Mouse (Mus musculus) natural killer cell, adult 2 months (primary cell): ENCODE measurements at regions not wholly inside any gene's neighbourhood (a gene's known extent, or its start where the extent isn't known, plus 50 kb on each side); places are given as distances from the start of the nearest gene placed in this dataset.
A peak's percentile ranks its signal among the peaks of the same experiment; 100 is the strongest.

Experiments used
- DNase-seq, 2 experiments: peaks; one replicate each; pipeline ENCODE4 v3.0.0; 2022; ENCODE audit warnings: low spot score in 2 of 2

DNA sequence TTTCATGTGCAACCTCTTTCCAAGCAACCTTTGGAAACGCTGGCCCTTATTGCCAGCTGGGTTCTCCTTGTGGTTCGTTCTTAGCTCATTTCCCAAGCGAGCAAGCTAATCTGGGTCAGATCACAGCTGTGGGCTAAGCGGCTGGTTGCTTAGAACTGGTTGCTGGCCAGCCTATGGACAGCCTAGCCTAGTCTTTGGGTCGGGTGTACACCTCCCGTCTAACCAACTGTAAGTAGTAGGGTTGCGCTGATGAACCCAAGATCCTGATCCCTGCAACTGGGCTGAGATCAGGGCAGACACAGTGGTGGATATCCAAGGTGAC, 236.5 kb downstream of the Mtx2 start:
- no peak for DNase-seq

DNA sequence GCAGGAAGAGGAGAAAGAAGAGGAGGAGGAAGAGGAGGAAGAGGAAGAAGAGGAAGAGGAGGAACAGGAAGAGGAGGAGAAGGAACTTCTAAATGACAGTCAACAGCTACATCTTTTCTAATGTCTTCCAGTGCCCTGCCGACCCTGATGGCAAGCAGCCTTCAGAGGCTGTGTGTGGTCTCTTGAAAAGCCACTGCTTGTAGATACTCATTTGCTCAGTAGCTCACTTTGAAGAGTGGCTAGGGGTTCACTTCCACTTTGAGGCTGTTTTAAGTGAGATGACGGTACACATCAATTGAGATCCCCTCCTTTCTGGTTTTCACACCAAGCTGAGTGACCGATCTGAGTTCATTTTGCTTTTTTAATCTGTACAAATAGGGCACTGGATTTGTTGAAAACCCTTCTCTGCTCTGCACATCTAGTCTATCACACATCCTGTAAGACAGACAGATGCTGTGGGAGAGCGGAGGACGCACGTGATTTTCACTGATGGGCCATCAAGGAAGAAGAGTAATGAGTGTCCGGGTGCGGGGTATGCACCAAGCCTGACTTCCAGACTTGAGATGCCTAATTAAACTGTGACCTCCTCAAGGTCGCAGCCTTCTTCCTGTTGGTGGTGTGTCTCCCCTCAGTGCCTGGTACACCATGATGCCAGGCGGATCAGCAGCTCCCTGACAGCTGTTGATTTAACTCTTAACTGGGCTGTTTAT, 239.0 kb downstream of the Mtx2 start:
- no peak for DNase-seq

GRCm38 (mm10) chr2:75065304-75065703, 239.7 kb downstream of the Mtx2 start:
- no peak for DNase-seq

DNA sequence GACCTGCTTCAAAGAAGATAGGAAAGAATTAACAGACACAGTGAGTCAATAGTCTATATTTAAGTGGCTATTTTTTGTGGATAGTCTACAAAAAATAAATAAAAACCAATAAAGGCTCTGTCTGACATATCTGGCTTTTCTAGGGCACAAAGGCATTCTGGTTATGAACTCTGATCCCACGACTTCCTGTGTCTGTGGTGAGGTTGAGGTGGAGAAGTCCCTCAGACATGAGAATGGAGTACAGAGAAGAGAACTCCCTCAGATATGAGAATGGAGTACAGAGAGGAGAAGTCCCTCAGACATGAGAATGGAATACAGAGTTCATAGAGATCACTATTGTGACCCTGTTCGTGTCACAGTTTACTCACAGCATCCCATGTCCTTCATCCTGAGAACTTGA, 243.7 kb downstream of the Mtx2 start:
- no peak for DNase-seq

GRCm38 (mm10) chr2:75072021-75072420, 246.4 kb downstream of the Mtx2 start:
- no peak for DNase-seq

GRCm38 (mm10) chr2:75072471-75072870, 246.9 kb downstream of the Mtx2 start:
- no peak for DNase-seq

- DNase-seq, result peak in 1 of 2 experiments; percentile 35
Measured at GRCm38 (mm10) chr2:75073178-75073577, 247.6 kb downstream of the Mtx2 start.

DNA sequence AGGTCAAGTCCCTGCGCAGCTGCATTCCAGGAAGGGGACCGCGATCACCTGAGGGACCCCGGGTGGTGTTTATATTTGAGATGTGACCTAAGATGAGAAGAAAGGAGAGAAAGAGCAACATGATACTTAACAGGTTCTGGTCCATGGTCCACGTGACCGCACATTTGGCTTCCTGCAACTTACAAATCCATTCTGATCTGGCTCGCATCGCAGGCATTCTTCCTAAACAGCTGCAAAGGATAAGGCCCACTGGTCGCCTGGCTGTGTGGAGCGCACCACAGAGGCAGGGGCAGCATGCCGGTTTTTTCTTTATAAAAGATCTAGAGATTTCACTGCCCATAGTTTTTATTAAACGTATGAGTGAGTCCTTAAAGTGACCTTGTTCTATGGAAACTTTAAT, 261.6 kb downstream of the Mtx2 start:
- no peak for DNase-seq

DNA sequence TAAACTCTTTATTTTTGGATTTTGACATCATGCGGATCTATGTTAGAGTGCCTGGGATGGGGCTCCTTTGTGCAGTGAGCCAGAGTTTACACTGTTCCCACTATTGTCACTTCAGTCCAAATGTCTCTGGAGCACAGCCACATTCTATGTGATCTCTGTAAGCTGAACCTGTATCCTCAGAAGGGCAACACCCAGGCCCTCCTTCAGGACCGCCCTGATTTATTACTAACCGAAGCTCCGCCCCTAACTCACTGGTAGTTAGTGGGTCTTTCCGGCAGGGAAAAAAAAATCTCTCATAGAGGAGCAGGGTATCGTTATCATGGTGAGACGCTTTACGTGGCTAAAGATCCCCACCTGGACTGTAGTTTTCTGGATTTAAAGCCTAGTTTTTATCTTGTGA, 263.6 kb downstream of the Mtx2 start:
- DNase-seq, result no peak

GRCm38 (mm10) chr2:75089616-75090015, 264.0 kb downstream of the Mtx2 start:
- no peak for DNase-seq

GRCm38 (mm10) chr2:75090439-75090838, 264.8 kb downstream of the Mtx2 start:
- DNase-seq, result no peak

- DNase-seq, result no peak
Measured at GRCm38 (mm10) chr2:75101501-75101900, 275.9 kb downstream of the Mtx2 start.

GRCm38 (mm10) chr2:75112751-75113150, 287.1 kb downstream of the Mtx2 start:
- no peak for DNase-seq

DNA sequence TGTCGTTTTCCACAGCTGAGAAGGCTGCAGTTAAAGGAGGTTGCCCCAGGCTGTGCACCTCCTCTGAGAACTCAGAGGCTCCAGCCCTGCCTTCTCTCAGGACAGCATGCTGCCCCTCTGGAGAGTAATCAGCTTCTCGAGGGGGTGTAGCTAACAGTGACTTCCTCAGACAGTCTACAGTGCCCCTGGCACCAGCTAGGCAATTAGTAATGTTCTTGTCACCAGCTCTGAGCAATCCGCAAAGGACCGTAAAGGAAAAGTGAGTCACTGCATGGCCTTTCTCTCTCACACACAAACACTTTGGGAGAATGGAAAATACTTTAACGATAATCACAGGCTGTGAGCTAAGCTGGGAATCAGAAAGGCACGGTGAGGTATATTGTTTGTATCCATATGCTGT, 288.8 kb downstream of the Mtx2 start:
- DNase-seq, result no peak

DNA sequence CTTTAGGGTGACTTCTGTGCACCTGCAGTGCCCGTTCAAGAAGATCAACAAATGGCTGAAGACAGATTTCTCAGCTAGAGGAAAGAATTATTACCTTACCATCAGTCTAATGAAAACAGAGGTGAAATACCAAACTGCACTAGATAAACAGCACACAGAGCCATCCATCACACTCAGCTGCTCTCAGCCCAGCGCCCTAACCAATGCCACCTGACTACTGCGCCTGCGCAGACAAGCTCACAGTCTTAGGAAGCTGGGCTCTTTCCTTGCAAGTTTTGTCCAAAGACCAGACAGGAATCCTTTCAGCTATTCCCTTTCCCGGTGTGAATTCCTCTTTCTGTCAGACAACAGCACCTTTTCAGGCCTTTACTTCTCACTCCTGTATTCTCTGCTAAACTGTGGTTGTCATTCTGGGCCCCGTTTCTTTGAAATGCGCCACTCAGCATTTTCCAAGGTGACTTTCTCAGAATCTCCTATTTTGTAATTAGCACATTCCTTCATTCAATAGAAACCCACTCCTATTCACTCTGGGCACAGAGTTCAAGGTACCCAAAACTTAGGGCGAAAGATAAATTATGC, 292.8 kb downstream of the Mtx2 start:
- no peak for DNase-seq

DNA sequence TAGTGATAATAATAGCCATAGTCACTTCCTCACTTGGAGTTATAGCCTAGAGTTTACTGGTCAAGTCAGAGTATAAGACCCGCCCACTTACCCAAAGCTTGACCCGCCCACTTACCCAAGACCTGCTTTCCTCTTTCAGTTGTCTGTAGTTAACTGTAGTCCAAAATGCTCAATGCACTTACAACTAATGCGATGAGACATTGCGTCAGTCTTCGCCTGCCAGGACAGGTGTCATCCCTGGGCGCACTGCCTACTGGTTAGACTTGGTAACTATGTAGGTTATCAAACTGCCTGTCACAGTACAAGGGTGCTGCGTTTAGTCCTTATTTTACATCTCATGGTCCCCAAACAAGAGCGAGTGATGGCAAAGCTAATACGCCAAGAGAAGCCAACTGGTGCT, 294.0 kb downstream of the Mtx2 start:
- no peak for DNase-seq

DNA sequence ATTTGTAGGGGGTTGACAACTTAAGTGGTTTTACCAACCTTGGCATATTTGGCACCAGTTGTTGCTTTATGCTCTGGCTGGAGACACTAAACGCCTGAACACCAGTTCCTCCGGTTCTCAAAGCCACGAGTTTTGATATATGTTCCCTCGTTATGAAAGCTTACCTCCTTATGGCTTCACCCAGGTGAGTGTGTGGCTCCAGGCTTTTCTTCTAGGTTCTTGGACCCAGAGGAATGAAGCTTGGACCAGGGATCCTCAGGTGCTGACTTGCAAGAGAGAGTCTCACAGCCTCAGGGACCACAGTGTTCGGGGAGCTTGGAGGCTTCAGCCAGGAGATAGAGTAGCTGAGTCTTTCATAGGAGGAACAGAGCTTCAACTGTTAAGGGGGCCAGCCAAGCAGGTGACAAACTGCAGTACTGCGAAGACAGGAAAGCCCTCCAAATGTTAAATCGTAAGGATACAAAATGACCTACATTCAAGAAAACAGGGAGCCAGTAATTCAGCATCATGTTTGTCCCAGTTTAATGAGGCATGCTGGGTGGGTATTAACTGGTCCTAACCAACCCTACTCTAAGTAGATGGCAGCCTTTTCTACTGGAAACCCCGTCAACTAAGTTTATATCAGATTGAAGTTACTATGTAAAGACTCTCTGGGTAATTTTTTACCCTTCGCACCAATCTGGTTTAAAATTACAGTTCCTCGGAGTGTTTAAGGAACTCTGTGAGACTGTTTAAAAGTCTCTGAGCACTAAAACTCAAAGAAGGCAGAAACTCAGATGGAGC, 307.9 kb downstream of the Mtx2 start:
- DNase-seq, result no peak

DNA sequence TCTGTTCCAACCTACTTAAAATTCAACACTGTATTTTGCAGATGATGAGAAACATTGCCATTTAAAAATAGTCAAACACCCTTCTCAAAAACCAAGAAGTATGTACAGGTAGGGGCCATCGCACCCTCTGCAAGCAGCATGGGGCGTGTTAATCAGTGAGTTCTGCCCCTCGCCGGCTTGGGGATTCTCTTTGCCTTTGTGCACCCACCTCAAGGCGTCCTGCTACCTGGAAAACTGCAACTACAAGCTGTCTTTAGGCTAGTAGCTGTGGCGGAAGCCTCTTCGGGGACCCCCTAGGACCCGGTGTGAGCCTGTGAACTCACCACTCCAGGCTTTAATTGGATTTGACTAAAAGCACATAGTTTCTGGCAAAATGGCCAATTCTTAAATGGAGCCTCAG, 311.0 kb downstream of the Mtx2 start:
- no peak for DNase-seq

DNA sequence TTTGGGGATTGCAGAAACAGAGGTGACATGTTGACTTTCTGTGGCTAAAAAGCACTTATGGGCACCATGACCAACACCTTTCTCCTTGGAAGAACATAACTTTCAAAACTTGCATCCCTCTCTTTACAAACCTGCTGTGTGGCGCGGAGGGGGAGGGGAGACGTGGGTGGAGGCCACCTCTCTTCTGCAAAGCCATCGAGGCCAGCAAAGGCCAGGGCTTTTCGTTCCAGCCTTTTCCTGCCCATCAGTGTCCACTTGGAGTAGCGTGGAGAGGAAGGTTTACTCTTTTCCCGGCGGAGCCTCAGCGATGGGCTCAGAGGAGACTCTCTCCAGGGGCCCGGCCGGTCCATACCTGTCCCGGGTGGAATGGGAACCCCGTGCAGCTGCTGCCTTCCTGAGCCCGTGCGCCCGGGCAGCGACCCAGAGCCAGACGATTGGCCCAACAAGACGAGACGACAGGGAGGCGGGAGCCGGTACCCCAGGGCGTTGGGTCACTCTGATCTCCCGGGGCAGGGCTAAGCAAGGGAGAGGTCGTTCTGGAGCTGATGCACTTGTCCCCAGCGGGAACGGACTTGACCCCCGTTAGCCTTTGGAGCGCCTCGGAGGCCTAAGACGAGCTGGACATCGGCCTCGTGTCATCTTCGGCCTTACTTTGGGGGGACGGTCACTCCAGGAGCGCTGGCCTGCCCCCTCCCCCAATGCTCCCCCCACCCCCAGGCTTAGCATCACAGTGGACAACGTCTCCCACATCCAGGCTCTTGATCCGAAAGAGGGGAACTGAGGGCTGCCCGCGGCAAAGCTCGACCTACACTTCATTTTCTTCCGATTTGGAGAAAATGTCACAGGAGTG, 311.8 kb downstream of the Mtx2 start:
- DNase-seq, result no peak

- DNase-seq, result peak in 1 of 2 experiments; percentile 9
Measured at GRCm38 (mm10) chr2:75137983-75138745, 312.6 kb downstream of the Mtx2 start.

GRCm38 (mm10) chr2:75138746-75139060, 313.1 kb downstream of the Mtx2 start:
- no peak for DNase-seq

- DNase-seq, result no peak
Measured at GRCm38 (mm10) chr2:75139544-75139943, 313.9 kb downstream of the Mtx2 start.
